Mouse (Mus musculus) Patski (cell line): Measurements from ENCODE around the gene Fmnl2. TPM values are rescaled to one million over a fixed set of nuclear protein-coding genes. Genes with fewer than 3 reads are reported as not detected.

ENCODE experiments used
- ATAC-seq: fragments of 100-300 bp; one replicate; pipeline ENCODE4 v1.8.0; 2021
- CTCF ChIA-PET: fragments of 350-600 bp; sonication (Branson Sonifier 250); formaldehyde crosslinking; loops from one replicate; lab custom pipeline; 2022; ENCODE audit warnings: inconsistent platforms; lab: Charles Lee
- POLR2A ChIA-PET: fragments of 350-600 bp; sonication (Branson Sonifier 250); formaldehyde crosslinking; loops from one replicate; lab custom pipeline; 2022; ENCODE audit warnings: antibody characterized with exemption, inconsistent platforms; lab: Charles Lee
- DNase-seq: peaks from one replicate; pipeline ENCODE4 v3.0.0-alpha.2; 2011; ENCODE audit warnings: low read depth, low spot score
- H3K27me3 ChIP-seq: fragments of 371-371 bp; one replicate; pipeline ENCODE4 v1.5.1; 2021
- CTCF ChIP-seq: fragments of 100-300 bp; IDR thresholded peaks from one replicate; pipeline ENCODE4 v1.5.1; 2021
- in situ Hi-C: fragments of 300-500 bp; cut with MboI; formaldehyde crosslinking; loops from 3 replicates; pipeline ENCODE4 v1.11.1; 2018; ENCODE audit warnings: low pct_unique_long_range_greater_than_20kb, mixed read lengths
- polyA plus RNA-seq: library from polyadenylated mRNA; unstranded; gene quantifications from one replicate; pipeline ENCODE4 v1.2.3, GENCODE M21; 2021

Fmnl2 gene
- polyA plus RNA-seq, 1 experiment from 2014 or later, result 14.4 TPM

DNA sequence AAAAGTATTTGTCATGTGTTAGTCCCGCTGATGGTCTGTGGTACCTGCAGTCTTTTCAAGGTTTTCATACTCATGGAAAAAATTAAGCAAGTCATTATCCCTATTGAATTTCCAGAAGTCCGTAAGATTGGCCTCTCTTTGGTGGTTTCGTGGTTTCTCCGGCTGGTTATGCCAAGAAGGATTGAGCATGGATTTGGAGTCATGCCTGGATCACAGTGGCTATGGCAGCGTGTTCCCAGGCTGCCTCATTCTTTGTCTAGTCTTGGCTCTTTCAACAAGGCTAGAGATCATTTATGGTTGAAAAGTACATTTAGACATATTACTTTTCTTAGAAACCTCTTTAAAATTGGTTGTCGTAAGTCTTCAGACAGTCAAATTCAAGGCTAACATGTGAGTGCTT is 192.7 kb downstream of the Fmnl2 start:
- DNase-seq, result no peak

GRCm38 (mm10) chr2:53051502-53051901 is 193.8 kb downstream of the Fmnl2 start:
- in situ Hi-C loops, result no loop called here
- TF ChIP-seq CTCF, result no peak
- ChIA-PET POLR2A (no interaction called here), CTCF (no interaction called here)
- no peaks in the 10 kb centered on the region for H3K27me3 ChIP-seq
- no peak for DNase-seq
- ATAC-seq, result no peak

More for the DNA sequence above, 192.7 kb downstream of the Fmnl2 start:
- ATAC-seq, result no peak
- no peak for TF ChIP-seq CTCF
- POLR2A ChIA-PET, result no interaction called here
- CTCF ChIA-PET, result interaction anchor here (1.2 kb wide), 1 partner anchor 11 kb away, joined by 4 read pairs; no protein-coding TSS in a partner anchor
- in situ Hi-C loops, result no loop called here
- no peaks in the 10 kb centered on the region for H3K27me3 ChIP-seq

- no peaks in the 10 kb centered on the region for H3K27me3 ChIP-seq
- CTCF ChIA-PET, result interaction anchor here (1.4 kb wide), 1 partner anchor 21 kb away, joined by 3 read pairs; no protein-coding TSS in a partner anchor
- POLR2A ChIA-PET, result no interaction called here
- no peak for ATAC-seq
- DNase-seq, result no peak
- no peak for TF ChIP-seq CTCF
- in situ Hi-C loops, result no loop called here
These were observed 196.1 kb downstream of the Fmnl2 start for GRCm38 (mm10) chr2:53053714-53054113.

DNA sequence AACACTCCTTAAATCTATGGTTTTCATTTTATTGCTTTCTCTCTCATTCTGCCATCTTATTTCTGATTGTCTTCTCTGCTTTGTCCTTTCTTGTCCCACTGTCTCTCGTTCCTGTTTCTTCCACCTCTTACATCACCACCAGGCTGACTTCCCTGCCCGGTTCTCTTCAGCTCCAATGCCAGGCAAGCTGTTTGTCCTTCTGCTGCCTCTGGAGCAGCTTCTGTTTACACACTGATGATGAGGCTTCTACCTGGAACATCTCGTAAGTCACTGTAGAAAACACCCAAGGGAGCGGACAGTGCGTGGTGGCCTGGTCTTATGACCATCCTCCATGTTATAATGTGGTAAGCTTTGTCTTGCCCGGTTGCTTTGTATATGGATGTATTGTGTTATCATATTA is 198.9 kb downstream of the Fmnl2 start:
- DNase-seq (no peak), ATAC-seq (no peak)
- no peaks in the 10 kb centered on the region for H3K27me3 ChIP-seq
- CTCF ChIA-PET, result interaction anchor here (1.5 kb wide), 1 partner anchor 9 kb away, joined by 3 read pairs; no protein-coding TSS in a partner anchor
- in situ Hi-C loops, result no loop called here
- no peak for TF ChIP-seq CTCF
- POLR2A ChIA-PET, result no interaction called here

DNA sequence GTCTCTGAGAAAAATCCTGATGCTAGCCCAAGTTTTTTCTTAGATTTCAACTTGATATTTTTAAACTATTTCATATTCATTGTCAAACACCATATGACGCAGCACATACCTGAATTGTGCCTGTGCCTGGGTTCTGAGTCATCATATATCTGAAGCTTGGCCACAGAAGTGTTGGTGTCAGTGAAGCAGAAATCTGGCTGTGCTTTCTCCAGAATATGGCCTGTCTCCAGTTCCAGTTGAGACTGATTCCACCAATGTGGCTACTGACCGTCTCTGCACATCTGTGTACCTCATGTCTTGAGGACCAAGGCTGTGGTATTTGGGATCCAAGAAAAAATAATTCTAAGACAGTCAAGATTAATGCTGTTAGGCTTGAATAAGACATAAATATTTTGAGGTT is 199.6 kb downstream of the Fmnl2 start:
- no peak for DNase-seq
- POLR2A ChIA-PET, result no interaction called here
- in situ Hi-C loops, result no loop called here
- CTCF ChIA-PET, result no interaction called here
- no peaks in the 10 kb centered on the region for H3K27me3 ChIP-seq
- ATAC-seq, result no peak
- no peak for TF ChIP-seq CTCF

DNA sequence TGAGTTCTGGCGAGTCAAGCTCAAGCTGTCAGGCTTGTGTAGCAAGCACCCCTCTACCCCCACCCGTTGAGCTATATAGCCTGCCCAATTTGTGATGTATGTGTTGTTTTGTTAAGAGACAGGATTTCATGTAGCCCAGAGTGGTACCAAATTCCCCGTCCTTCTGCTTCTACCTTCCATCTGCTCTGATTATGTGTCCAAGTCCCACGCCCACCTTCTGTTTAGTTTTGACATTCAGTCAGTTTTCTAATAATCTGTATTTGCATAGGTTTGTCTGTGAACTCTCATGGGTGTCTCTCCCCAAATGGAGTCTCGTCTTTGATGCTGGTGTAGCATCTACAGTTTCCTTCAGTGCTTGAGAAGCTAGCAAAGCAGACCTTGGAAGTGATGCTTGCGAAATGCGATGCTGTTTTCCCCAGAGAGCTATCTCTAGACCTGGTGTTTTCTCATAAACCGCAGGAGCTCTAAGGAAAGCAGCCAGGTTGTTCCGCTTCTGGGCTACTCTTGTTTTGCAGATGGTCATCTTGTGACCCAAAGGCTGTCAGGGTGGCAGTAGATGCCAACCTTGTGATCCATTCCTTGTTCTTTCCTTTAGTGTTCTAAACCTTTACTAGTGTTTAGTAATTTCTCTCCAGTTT is 203.8 kb downstream of the Fmnl2 start:
- POLR2A ChIA-PET, result no interaction called here
- ATAC-seq (no peak), DNase-seq (no peak)
- CTCF ChIA-PET, result interaction anchor here (1.3 kb wide), 1 partner anchor 45 kb away, joined by 3 read pairs; no protein-coding TSS in a partner anchor
- no peak for TF ChIP-seq CTCF
- in situ Hi-C loops, result no loop called here
- H3K27me3 ChIP-seq, result no peaks in the 10 kb centered on the region

- in situ Hi-C loops, result no loop called here
- ChIA-PET CTCF (interaction anchor here (1.1 to 1.3 kb wide), 3 partner anchors 8 to 17 kb away, joined by 3 read pairs; no protein-coding TSS in a partner anchor), POLR2A (no interaction called here)
- TF ChIP-seq CTCF, result no peak
- H3K27me3 ChIP-seq, result no peaks in the 10 kb centered on the region
- DNase-seq, result no peak
- no peak for ATAC-seq
These were observed 209.3 kb downstream of the Fmnl2 start for GRCm38 (mm10) chr2:53066973-53067372.

- H3K27me3 ChIP-seq, result no peaks in the 10 kb centered on the region
- TF ChIP-seq CTCF, result no peak
- POLR2A ChIA-PET, result no interaction called here
- in situ Hi-C loops, result no loop called here
- no peak for DNase-seq
- ATAC-seq, result peak; percentile 39
- CTCF ChIA-PET, result interaction anchor here (0.7 to 1.9 kb wide), 4 partner anchors 11 to 80 kb away, joined by 3 to 4 read pairs (median 4); no protein-coding TSS in a partner anchor
These were observed 212.9 kb downstream of the Fmnl2 start for GRCm38 (mm10) chr2:53070607-53071006.

GRCm38 (mm10) chr2:53079693-53080286 is 222.1 kb downstream of the Fmnl2 start:
- H3K27me3 ChIP-seq, result no peaks in the 10 kb centered on the region

GRCm38 (mm10) chr2:53082045-53082444 is 224.4 kb downstream of the Fmnl2 start:
- POLR2A ChIA-PET, result no interaction called here
- in situ Hi-C loops, result no loop called here
- TF ChIP-seq CTCF, result no peak

More at GRCm38 (mm10) chr2:53079693-53080286, 222.1 kb downstream of the Fmnl2 start:
- ChIA-PET POLR2A (no interaction called here), CTCF (interaction anchor here (1.1 kb wide), 2 partner anchors 8 to 13 kb away, joined by 3 read pairs; no protein-coding TSS in a partner anchor)
- ATAC-seq (no peak), DNase-seq (no peak)
- in situ Hi-C loops, result no loop called here
- no peak for TF ChIP-seq CTCF

DNA sequence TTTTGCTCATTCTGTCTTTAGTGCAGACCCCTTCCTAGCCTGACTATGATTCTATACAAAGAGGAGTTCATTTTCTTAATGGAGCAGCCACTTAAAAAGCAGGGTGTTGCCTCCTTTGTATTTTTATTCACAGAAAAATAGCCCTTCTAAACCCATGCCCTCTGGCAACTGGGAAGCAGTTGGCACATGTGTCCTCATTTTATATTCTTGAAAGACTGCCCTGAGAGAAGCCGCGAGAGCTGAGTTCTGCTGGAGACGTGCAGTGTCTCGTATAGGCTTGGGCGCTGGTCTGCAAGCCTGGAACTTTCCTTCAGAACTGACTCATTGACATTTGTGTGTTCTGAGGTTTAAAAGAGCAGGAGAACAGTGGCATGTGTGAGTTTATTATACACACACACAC is 224.8 kb downstream of the Fmnl2 start:
- ATAC-seq (no peak), DNase-seq (no peak)
- POLR2A ChIA-PET, result interaction anchor here (1.4 kb wide), 1 partner anchor 224 kb away, joined by 3 read pairs; the partner anchor contains the start of gene Fmnl2
- CTCF ChIA-PET, result interaction anchor here (0.7 to 1.5 kb wide), 6 partner anchors 9 to 326 kb away, joined by 3 to 7 read pairs (median 4); no protein-coding TSS in a partner anchor
- no peaks in the 10 kb centered on the region for H3K27me3 ChIP-seq
- TF ChIP-seq CTCF, result no peak
- in situ Hi-C loops, result no loop called here

More at GRCm38 (mm10) chr2:53082045-53082444, 224.4 kb downstream of the Fmnl2 start:
- CTCF ChIA-PET, result interaction anchor here (1.0 kb wide), 1 partner anchor 326 kb away, joined by 3 read pairs; no protein-coding TSS in a partner anchor
- no peaks in the 10 kb centered on the region for H3K27me3 ChIP-seq
- DNase-seq (no peak), ATAC-seq (no peak)
